Mouse (Mus musculus) limb, embryonic 13.5 days (tissue): ENCODE measurements around the gene Rab8b. TPM values are rescaled to one million over a fixed set of nuclear protein-coding genes. Genes with fewer than 3 reads are reported as not detected.
"Not testable (repeated sequence)": the region's sequence is repeated elsewhere in the genome, so short reads cannot be mapped to it uniquely, and the experiment has no call there.

Experiments
- ATAC-seq: fragments of 200-750 bp; cut with Nextera tagmentation; 2 replicates; pipeline ENCODE4 v1.8.0; 2017; ENCODE audit warnings: low read depth, moderate number of reproducible peaks, moderate TSS enrichment; ENCODE audit not compliant: low FRiP score
- H3K27ac ChIP-seq: fragments of 300-500 bp; sonication (generic); 2 replicates; pipeline ENCODE4 v1.5.1; 2015; ENCODE audit warnings: inconsistent platforms, mild to moderate bottlenecking, moderate library complexity
- H3K27me3 ChIP-seq: fragments of 300-500 bp; sonication (generic); 2 replicates; pipeline ENCODE4 v1.6.1; 2015; ENCODE audit warnings: mild to moderate bottlenecking, inconsistent platforms
- H3K36me3 ChIP-seq: fragments of 300-500 bp; sonication (generic); 2 replicates; pipeline ENCODE4 v1.6.1; 2015; ENCODE audit warnings: inconsistent platforms, mild to moderate bottlenecking, moderate library complexity
- H3K4me1 ChIP-seq: fragments of 300-500 bp; sonication (generic); 2 replicates; pipeline ENCODE4 v1.6.1; 2015; ENCODE audit warnings: inconsistent platforms
- H3K4me2 ChIP-seq: fragments of 300-500 bp; sonication (generic); replicated peaks from 2 replicates; pipeline ENCODE4 v1.6.1; 2015; ENCODE audit warnings: inconsistent platforms, mild to moderate bottlenecking, moderate library complexity
- H3K4me3 ChIP-seq: fragments of 300-500 bp; sonication (generic); 2 replicates; pipeline ENCODE4 v1.5.1; 2015; ENCODE audit warnings: moderate library complexity, mild to moderate bottlenecking, inconsistent platforms
- H3K9ac ChIP-seq: fragments of 300-500 bp; sonication (generic); 2 replicates; pipeline ENCODE4 v1.6.1; 2015; ENCODE audit warnings: mild to moderate bottlenecking, inconsistent platforms
- H3K9me3 ChIP-seq: fragments of 300-500 bp; sonication (generic); 2 replicates; pipeline ENCODE4 v1.6.1; 2016; ENCODE audit warnings: inconsistent platforms
- WGBS: fragments of 180-500 bp; shearing (Covaris S2); methylation state at CpG from one replicate; pipeline ENCODE4 v1.1.7; 2015; 5-methylcytosine and 5-hydroxymethylcytosine counted together
- polyA plus RNA-seq: library from polyadenylated mRNA; unstranded; fragments of >200 nt; fragmentation: Nextera tagmentation; extraction: Ambion mirVana; gene quantifications from 2 replicates; pipeline ENCODE4 v1.2.1, GENCODE M21; 2015

The Rab8b gene
- polyA plus RNA-seq, 1 experiment from 2014 or later = 18.4 TPM

DNA sequence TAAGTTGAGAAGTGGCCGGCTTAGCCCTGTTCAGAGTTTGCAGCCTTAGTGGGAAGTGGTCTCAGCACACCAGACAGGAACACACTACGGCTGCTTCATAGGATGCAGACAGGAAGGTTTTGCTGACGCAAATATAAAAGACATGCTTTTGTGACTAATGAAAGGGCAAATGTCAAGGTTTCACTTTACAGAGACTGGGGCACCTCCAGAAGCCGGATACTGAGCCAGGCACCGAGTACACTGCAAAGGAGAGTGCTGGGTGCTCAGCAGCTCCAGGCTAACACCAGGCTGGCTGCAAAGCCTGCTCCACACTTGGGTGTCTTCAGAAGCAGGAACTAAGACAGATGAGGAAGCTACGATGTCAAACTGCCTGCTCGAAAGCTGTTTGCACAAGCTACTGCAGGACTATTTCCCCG, 37.1 kb downstream of the Rab8b start:
- Histone ChIP-seq H3K9ac (no peak overlapping the region), H3K4me3 (no peak overlapping the region), H3K4me2 (no peak overlapping the region), H3K27ac (no peak overlapping the region), H3K4me1 (peaks cover 15% of the 10 kb centered on the region), H3K36me3 (0 out of 2 replicates have a peak, but pooled peaks cover 2% of the 10 kb centered on the region), H3K9me3 (no peaks in the 10 kb centered on the region), H3K27me3 (no peaks in the 10 kb centered on the region)
- WGBS = 51% methylated on average over 8 of the region's 8 CpGs
- no peak for ATAC-seq

DNA sequence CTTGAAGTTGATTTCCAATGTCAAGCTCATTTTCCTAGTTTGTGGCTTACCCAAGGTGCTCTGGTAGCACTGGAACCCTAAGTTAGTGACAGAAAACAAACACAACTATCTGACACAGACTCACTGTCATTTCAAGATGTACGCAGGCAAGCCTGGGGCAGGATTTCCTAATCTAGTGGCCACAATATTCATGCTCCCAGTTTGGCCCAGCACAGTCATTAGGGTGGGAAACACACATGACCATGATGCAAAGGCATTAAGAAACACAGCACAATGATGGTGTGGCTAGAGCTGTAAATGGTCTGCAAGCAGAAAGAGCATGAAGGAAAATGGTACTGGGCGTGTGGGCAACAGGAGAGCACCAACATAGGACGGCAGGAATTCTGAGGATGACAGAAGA, 37.6 kb downstream of the Rab8b start:
- no peak for ATAC-seq
- 80% methylated on average over 3 of the region's 3 CpGs for WGBS

DNA sequence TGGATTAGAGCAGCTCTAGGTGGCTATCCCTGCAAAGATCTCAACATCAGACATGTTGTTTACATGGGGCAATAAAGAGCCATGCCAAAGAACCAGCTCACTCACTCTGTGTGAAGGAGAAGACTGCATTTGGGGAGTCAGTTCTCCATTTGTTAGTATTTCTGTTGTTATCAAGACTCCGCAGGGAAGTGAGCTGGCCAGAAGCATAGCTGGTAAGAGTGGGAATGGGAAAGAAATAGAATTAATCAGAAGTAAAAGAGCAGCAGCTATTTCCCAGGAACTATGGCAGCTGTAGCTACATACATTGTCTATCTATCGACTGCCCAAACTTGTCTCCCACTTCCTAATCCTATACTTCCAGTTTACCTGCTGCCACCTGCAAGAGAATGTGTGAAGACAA, 38.7 kb downstream of the Rab8b start:
- Histone ChIP-seq H3K9me3 (no peaks in the 10 kb centered on the region), H3K36me3 (0 out of 2 replicates have a peak, but pooled peaks cover 2% of the 10 kb centered on the region), H3K4me3 (no peak overlapping the region), H3K4me2 (no peak overlapping the region), H3K4me1 (peaks cover 12% of the 10 kb centered on the region), H3K27ac (no peak overlapping the region), H3K9ac (no peak overlapping the region), H3K27me3 (no peaks in the 10 kb centered on the region)
- ATAC-seq = no peak
- 87% methylated on average over 2 of the region's 2 CpGs for WGBS

More for the DNA sequence above, 37.6 kb downstream of the Rab8b start:
- H3K27me3 ChIP-seq = no peaks in the 10 kb centered on the region
- no peak overlapping the region for H3K4me2 ChIP-seq
- H3K27ac ChIP-seq = no peak overlapping the region
- H3K9ac ChIP-seq = no peak overlapping the region
- 0 out of 2 replicates have a peak, but pooled peaks cover 2% of the 10 kb centered on the region for H3K36me3 ChIP-seq
- no peaks in the 10 kb centered on the region for H3K9me3 ChIP-seq
- H3K4me3 ChIP-seq = no peak overlapping the region
- H3K4me1 ChIP-seq = peaks cover 14% of the 10 kb centered on the region

DNA sequence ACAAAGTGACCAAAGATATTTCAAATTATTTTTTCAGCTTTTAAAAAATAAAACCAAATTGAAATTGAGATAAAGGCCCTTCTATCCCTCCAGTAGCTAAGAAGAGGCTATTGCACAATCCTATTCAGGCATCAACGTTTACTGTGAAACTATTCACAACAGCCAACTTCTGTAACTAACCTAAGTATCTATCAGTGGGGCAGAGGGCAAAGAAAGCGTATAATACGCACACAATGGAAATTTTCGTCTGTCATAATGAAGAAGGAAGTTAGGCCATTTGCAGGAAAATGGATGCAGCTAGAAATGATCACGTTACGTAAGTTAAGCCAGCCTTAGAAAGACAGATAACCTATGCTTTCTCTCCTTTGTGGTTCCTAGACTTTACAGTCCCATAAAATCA, 40.0 kb downstream of the Rab8b start:
- WGBS = 87% methylated on average over 6 of the region's 6 CpGs
- no peak overlapping the region for H3K9ac ChIP-seq
- no peak overlapping the region for H3K27ac ChIP-seq
- no peaks in the 10 kb centered on the region for H3K27me3 ChIP-seq
- ATAC-seq = no peak
- H3K4me3 ChIP-seq = no peak overlapping the region
- peaks cover 12% of the 10 kb centered on the region for H3K36me3 ChIP-seq
- no peak overlapping the region for H3K4me2 ChIP-seq
- peaks cover 12% of the 10 kb centered on the region for H3K4me1 ChIP-seq
- peaks cover 8% of the 10 kb centered on the region for H3K9me3 ChIP-seq

DNA sequence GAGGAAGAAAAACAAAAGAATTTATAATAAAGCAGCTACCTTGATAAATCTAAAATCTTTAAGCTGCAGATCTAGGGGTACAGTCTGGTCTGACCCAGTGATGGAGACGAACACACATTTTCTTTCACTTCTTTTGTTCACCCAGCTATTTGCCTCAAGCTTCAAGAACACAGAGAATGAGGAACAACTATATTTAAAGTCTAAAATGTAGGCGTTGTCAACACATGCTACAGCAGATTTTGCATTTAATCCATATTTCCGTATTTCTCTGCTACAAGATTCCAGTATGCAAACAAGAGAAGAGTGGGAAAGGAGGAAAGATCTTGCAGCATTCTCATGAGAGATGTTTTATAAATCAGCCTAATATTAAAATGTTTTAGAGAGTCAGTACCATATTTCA, 40.6 kb downstream of the Rab8b start:
- H3K9me3 ChIP-seq = peaks cover 11% of the 10 kb centered on the region
- H3K27ac ChIP-seq = no peak overlapping the region
- no peaks in the 10 kb centered on the region for H3K27me3 ChIP-seq
- ATAC-seq = no peak
- H3K4me2 ChIP-seq = no peak overlapping the region
- WGBS = 92% methylated on average over 3 of the region's 3 CpGs
- no peak overlapping the region for H3K9ac ChIP-seq
- peaks cover 15% of the 10 kb centered on the region for H3K36me3 ChIP-seq
- peaks cover 12% of the 10 kb centered on the region for H3K4me1 ChIP-seq
- no peak overlapping the region for H3K4me3 ChIP-seq

DNA sequence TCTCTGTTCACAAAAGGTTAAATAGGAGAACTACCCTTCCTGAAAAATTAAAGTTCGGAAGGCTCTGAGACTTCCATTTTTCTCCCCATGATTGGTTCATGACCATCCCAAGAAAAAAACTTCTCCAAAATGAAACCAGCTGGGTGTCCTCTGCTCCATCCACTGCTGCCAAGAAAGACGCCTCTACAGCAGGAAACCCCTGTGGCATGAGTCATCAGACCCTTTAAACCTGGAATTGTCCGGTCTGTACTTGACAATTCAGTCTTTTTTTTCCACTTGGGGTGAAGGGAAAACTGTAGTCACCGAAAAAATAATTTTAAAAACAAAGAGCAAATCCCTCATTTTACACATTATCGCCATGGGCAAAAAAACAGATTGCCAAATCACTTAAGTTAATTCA, 42.9 kb downstream of the Rab8b start:
- H3K9me3 ChIP-seq = peaks cover 11% of the 10 kb centered on the region
- no peak overlapping the region for H3K4me3 ChIP-seq
- no peak overlapping the region; the same call in 1 of the 2 replicates for H3K27ac ChIP-seq
- WGBS = 70% methylated on average over 5 of the region's 5 CpGs
- no peak for ATAC-seq
- H3K4me2 ChIP-seq = no peak overlapping the region
- no peak overlapping the region for H3K9ac ChIP-seq
- peaks cover 7% of the 10 kb centered on the region; the same call in 1 of the 2 replicates for H3K4me1 ChIP-seq
- peaks cover 12% of the 10 kb centered on the region for H3K36me3 ChIP-seq
- no peaks in the 10 kb centered on the region for H3K27me3 ChIP-seq

- Histone ChIP-seq H3K4me2 (no peak overlapping the region), H3K36me3 (peaks cover 12% of the 10 kb centered on the region), H3K27me3 (no peaks in the 10 kb centered on the region), H3K9me3 (peaks cover 11% of the 10 kb centered on the region), H3K27ac (no peak overlapping the region), H3K9ac (no peak overlapping the region), H3K4me3 (no peak overlapping the region), H3K4me1 (peaks cover 7% of the 10 kb centered on the region; the same call in 1 of the 2 replicates)
- no peak for ATAC-seq
- 96% methylated on average over 5 of the region's 5 CpGs for WGBS
Measured at GRCm38 (mm10) chr9:66874297-66874696, 45.2 kb downstream of the Rab8b start.

DNA sequence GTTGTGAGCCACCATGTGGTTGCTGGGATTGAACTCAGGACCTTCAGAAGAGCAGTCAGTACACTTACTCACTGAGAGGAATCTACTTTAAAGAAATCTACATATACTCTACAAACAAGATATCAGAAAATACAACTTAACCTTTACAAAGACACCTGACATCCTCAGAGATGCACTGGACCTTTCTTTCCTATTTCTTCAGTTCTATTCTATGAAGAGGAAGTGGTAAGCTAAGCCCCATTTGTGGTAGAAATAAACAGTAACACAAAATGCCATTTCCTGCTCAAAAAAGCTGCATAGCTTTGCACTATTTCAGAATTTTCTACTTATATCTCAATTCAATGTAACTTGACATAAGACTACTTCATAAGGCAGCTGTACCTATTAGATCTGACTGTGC, 46.0 kb downstream of the Rab8b start:
- H3K4me1 ChIP-seq = peaks cover 7% of the 10 kb centered on the region; the same call in 1 of the 2 replicates
- ATAC-seq = no peak

DNA sequence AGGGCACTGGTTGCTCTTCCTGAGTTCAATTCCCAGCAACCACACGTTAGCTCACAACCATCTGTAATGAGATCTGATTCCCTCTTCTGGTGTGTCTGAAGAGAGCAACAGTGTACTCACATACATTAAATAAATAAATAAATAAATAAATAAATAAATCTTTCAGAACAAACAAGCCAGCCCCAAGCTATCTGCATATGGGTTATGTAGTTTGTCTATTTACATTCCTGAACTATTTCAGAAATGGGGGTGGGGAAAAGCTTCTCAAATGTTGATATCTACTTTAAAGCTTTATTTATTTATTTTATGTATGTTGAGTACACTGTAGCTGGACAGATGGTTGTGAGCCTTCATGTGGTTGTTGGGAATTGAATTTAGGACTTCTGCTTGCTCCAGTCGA, 46.5 kb downstream of the Rab8b start:
- Histone ChIP-seq H3K9me3 (peaks cover 11% of the 10 kb centered on the region), H3K36me3 (peaks cover 12% of the 10 kb centered on the region)
- 84% methylated on average over 2 of the region's 2 CpGs for WGBS
- not testable (repeated sequence) for H3K4me2 ChIP-seq, ATAC-seq, H3K9ac ChIP-seq, H3K27ac ChIP-seq, H3K4me1 ChIP-seq, H3K27me3 ChIP-seq, H3K4me3 ChIP-seq

More for the DNA sequence above, 46.0 kb downstream of the Rab8b start:
- H3K9ac ChIP-seq = no peak overlapping the region
- no peak overlapping the region for H3K4me2 ChIP-seq
- H3K27ac ChIP-seq = no peak overlapping the region
- no peak overlapping the region for H3K4me3 ChIP-seq
- peaks cover 11% of the 10 kb centered on the region for H3K9me3 ChIP-seq
- H3K36me3 ChIP-seq = peaks cover 12% of the 10 kb centered on the region
- no peaks in the 10 kb centered on the region for H3K27me3 ChIP-seq

- no peaks in the 10 kb centered on the region for H3K27me3 ChIP-seq
- no peak for ATAC-seq
Measured at GRCm38 (mm10) chr9:66872015-66872727, 47.3 kb downstream of the Rab8b start.

GRCm38 (mm10) chr9:66864708-66865107, 54.8 kb downstream of the Rab8b start:
- Histone ChIP-seq H3K36me3 (peaks cover 11% of the 10 kb centered on the region), H3K4me2 (no peak overlapping the region), H3K9me3 (no peaks in the 10 kb centered on the region), H3K9ac (no peak overlapping the region), H3K4me1 (peaks cover 23% of the 10 kb centered on the region), H3K4me3 (no peak overlapping the region), H3K27ac (no peak overlapping the region), H3K27me3 (no peaks in the 10 kb centered on the region)
- ATAC-seq = no peak
- 63% methylated on average over 3 of the region's 3 CpGs for WGBS

More at GRCm38 (mm10) chr9:66872015-66872727, 47.3 kb downstream of the Rab8b start:
- peaks cover 7% of the 10 kb centered on the region; the same call in 1 of the 2 replicates for H3K4me1 ChIP-seq
- no peak overlapping the region for H3K27ac ChIP-seq
- H3K9me3 ChIP-seq = peaks cover 11% of the 10 kb centered on the region
- H3K36me3 ChIP-seq = peaks cover 12% of the 10 kb centered on the region
- WGBS = 79% methylated on average over 10 of the region's 10 CpGs
- H3K4me3 ChIP-seq = no peak overlapping the region
- no peak overlapping the region for H3K9ac ChIP-seq
- no peak overlapping the region for H3K4me2 ChIP-seq

- Histone ChIP-seq H3K36me3 (peaks cover 17% of the 10 kb centered on the region), H3K4me2 (no peak overlapping the region), H3K9me3 (no peaks in the 10 kb centered on the region), H3K4me1 (peaks cover 23% of the 10 kb centered on the region), H3K27ac (peak overlapping the region; percentile 45; the same call in 1 of the 2 replicates), H3K9ac (no peak overlapping the region), H3K27me3 (no peaks in the 10 kb centered on the region), H3K4me3 (no peak overlapping the region)
- WGBS = 48% methylated on average over 3 of the region's 3 CpGs
- ATAC-seq = no peak
Measured at GRCm38 (mm10) chr9:66863456-66863855, 56.0 kb downstream of the Rab8b start.

- Histone ChIP-seq H3K4me1 (peaks cover 30% of the 10 kb centered on the region), H3K36me3 (peaks cover 25% of the 10 kb centered on the region), H3K9ac (no peak overlapping the region), H3K27ac (no peak overlapping the region), H3K27me3 (no peaks in the 10 kb centered on the region), H3K9me3 (no peaks in the 10 kb centered on the region), H3K4me2 (no peak overlapping the region), H3K4me3 (no peak overlapping the region)
- no peak for ATAC-seq
- WGBS = 89% methylated on average over 4 of the region's 4 CpGs
Measured at GRCm38 (mm10) chr9:66862202-66862601, 57.3 kb downstream of the Rab8b start.
